Mouse (Mus musculus) hindbrain, postnatal 0 days (tissue): ENCODE data around the gene Plekhg2. TPM values are rescaled to one million over a fixed set of nuclear protein-coding genes. Genes with fewer than 3 reads are reported as not detected.

ENCODE experiments used
- ATAC-seq: fragments of 200-750 bp; cut with Nextera tagmentation; 2 replicates; pipeline ENCODE4 v1.8.0; 2017; ENCODE audit warnings: mild to moderate bottlenecking, moderate TSS enrichment, moderate library complexity
- DNase-seq: peaks from one replicate; pipeline ENCODE4 v3.0.0-alpha.2; 2015; ENCODE audit warnings: low spot score
- H3K27ac ChIP-seq: fragments of 300-500 bp; sonication (generic); 2 replicates; pipeline ENCODE4 v1.5.1; 2014; ENCODE audit warnings: mild to moderate bottlenecking
- H3K27me3 ChIP-seq: fragments of 300-500 bp; sonication (generic); 2 replicates; pipeline ENCODE4 v1.6.1; 2014; ENCODE audit warnings: low read length, mixed read lengths; ENCODE audit not compliant: insufficient read depth
- H3K36me3 ChIP-seq: fragments of 300-500 bp; sonication (generic); 2 replicates; pipeline ENCODE4 v1.6.1; 2014; ENCODE audit warnings: low read length, mixed read lengths; ENCODE audit not compliant: insufficient read depth
- H3K4me1 ChIP-seq: fragments of 300-500 bp; sonication (generic); 2 replicates; pipeline ENCODE4 v1.6.1; 2014; ENCODE audit warnings: antibody characterized with exemption, low read length, mixed read lengths; ENCODE audit not compliant: insufficient read depth
- H3K4me2 ChIP-seq: fragments of 300-500 bp; sonication (generic); 2 replicates; pipeline ENCODE4 v1.6.1; 2014; ENCODE audit warnings: low read depth, mild to moderate bottlenecking, low read length, moderate library complexity, mixed read lengths
- H3K4me3 ChIP-seq: fragments of 300-500 bp; sonication (generic); 2 replicates; pipeline ENCODE4 v1.5.1; 2014; ENCODE audit warnings: low read length
- H3K9ac ChIP-seq: fragments of 300-500 bp; sonication (generic); replicated peaks from 2 replicates; pipeline ENCODE4 v1.6.1; 2014; ENCODE audit warnings: mild to moderate bottlenecking, low read length, moderate library complexity, mixed read lengths
- H3K9me3 ChIP-seq: fragments of 300-500 bp; sonication (generic); 2 replicates; pipeline ENCODE4 v1.6.1; 2016; ENCODE audit warnings: low read length, mixed read lengths
- CTCF ChIP-seq: IDR thresholded peaks from 2 replicates; pipeline ENCODE4 v1.5.1; 2016; ENCODE audit warnings: antibody characterized with exemption, control low read depth, low read depth
- WGBS: fragments of 180-500 bp; shearing (Covaris S2); extraction: QIAGEN DNeasy Blood & Tissue Kit; methylation state at CpG from one replicate; pipeline ENCODE4 v1.1.7; 2014; 5-methylcytosine and 5-hydroxymethylcytosine counted together
- polyA plus RNA-seq: library from polyadenylated mRNA; unstranded; fragments of >200 nt; fragmentation: Nextera tagmentation; extraction: Ambion mirVana; gene quantifications from 2 replicates; pipeline ENCODE4 v1.2.1, GENCODE M21; 2015
- total RNA-seq: library from RNA; depleted of rRNA; stranded (reverse); fragments of >200 nt; gene quantifications from 2 replicates; pipeline ENCODE4 v1.2.3, GENCODE M21; 2014

The Plekhg2 gene
- total and polyA plus RNA-seq, 2 experiments from 2014 or later, result 9.1 to 18.6 TPM

DNA sequence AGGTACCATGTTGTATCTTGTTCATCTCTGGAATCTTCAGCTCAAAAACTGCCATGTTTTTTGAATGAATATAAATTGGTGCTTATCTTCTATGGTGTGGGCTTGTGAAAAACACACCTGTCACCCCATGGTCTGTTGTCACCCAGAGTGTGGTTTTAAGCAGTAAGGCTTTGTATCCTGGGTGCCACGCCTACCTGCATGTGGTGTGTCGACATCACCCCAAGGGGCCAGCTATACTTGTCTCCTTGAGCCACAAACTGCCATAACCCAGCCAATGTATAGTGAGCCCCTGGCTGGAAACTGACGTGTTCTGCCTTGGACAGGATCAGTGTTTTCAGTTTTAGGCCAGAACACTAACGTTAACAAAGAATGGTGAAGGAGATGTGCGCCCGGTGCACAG lies 11.8 kb upstream of the Plekhg2 start:
- no peak overlapping the region for H3K4me3 ChIP-seq
- peaks cover 12% of the 10 kb centered on the region; the same call in 1 of the 2 replicates for H3K36me3 ChIP-seq
- 81% methylated on average over 6 of the region's 6 CpGs for WGBS
- ATAC-seq, result no peak
- H3K27me3 ChIP-seq, result no peaks in the 10 kb centered on the region
- H3K9ac ChIP-seq, result no peak overlapping the region
- H3K27ac ChIP-seq, result no peak overlapping the region
- DNase-seq, result no peak
- no peak for TF ChIP-seq CTCF
- no peaks in the 10 kb centered on the region for H3K4me1 ChIP-seq
- H3K9me3 ChIP-seq, result no peaks in the 10 kb centered on the region
- H3K4me2 ChIP-seq, result no peak overlapping the region

DNA sequence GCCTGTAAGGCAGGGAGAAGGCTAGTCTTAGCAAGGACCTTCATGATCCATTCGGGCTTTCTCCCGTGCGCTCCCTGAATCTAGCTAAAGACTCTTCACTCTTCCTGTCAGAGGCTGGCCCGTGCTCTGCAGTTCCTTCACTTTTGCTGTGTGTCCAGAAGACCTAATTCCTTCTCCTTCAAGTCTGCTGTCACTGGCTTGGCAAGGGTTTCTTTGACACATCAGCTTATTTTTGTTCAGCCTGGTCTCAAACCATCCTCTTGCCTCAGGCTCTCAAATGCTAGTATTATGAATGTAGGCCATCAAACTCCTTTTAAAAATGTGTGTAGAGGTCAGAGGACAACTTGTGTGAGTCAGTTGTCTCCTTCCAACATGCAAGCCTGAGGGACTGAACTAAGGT lies 11.2 kb upstream of the Plekhg2 start:
- TF ChIP-seq CTCF, result no peak
- H3K27ac ChIP-seq, result no peak overlapping the region
- H3K4me1 ChIP-seq, result no peaks in the 10 kb centered on the region
- no peak overlapping the region for H3K4me3 ChIP-seq
- ATAC-seq (no peak), DNase-seq (no peak)
- no peak overlapping the region for H3K9ac ChIP-seq
- WGBS, result 84% methylated on average over 4 of the region's 4 CpGs
- H3K36me3 ChIP-seq, result peaks cover 8% of the 10 kb centered on the region; the same call in 1 of the 2 replicates
- H3K27me3 ChIP-seq, result no peaks in the 10 kb centered on the region
- no peak overlapping the region for H3K4me2 ChIP-seq
- H3K9me3 ChIP-seq, result no peaks in the 10 kb centered on the region

DNA sequence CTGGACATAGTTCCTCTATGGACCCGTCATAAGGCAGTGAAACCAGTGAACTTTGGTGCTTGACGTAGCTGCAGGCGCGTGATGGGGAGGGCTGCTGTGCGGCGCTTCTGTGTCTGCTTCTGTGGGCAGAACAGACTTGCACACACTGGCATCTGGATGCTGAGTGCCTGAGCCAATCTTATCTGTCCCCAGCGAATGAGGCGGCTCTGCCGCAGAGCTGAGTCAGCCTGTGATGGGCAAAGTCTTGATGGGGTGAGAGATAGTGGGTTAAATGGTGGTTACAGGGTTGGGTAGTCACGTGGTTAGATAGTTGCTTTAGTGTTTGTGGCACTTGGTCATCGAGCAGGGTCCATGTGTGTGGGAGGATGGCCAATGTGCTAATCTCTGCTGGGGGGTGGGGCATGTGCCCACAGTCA lies 10.6 kb upstream of the Plekhg2 start:
- no peak for ATAC-seq
- 72% methylated on average over 11 of the region's 11 CpGs for WGBS
- H3K4me2 ChIP-seq, result no peak overlapping the region
- no peak overlapping the region for H3K9ac ChIP-seq
- no peak overlapping the region for H3K4me3 ChIP-seq
- peaks cover 2% of the 10 kb centered on the region; the same call in 1 of the 2 replicates for H3K36me3 ChIP-seq
- no peak for TF ChIP-seq CTCF
- peak; percentile 10 for DNase-seq
- H3K9me3 ChIP-seq, result no peaks in the 10 kb centered on the region
- H3K27me3 ChIP-seq, result no peaks in the 10 kb centered on the region
- peak overlapping the region; percentile 76; the same call in 1 of the 2 replicates for H3K27ac ChIP-seq
- peaks cover 5% of the 10 kb centered on the region for H3K4me1 ChIP-seq

DNA sequence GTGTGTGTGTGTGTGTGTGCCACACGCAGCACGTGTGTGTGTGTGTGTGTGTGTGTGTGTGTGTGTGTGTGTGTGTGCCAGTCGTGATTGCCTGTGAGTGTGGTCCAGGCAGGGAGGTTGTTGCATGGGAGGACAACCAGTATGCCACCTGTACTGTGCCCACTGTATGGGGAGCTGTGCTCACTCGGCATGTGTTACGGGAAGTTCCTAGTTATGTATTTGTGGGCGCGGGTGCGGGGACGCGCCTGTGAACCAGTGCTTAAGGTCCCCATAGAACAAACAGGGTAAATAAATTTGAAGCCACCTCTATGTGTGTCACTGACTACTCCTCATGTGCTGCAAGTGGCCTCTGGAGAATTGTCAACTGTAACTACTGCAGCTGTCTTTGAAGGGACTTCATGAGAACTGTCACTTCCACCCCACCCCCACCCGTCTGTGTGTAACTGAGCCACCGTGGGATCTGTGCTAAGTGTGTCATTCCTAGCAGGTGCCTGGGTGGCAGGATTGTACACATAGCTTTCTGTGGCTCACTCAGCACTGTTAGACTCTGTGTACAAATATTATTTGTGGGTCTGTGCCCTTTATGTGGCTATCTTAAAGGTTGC lies 10.1 kb upstream of the Plekhg2 start:
- no peak for TF ChIP-seq CTCF
- Histone ChIP-seq H3K27ac (peak overlapping the region; percentile 76; the same call in 1 of the 2 replicates), H3K9ac (no peak overlapping the region), H3K27me3 (no peaks in the 10 kb centered on the region), H3K36me3 (no peaks in the 10 kb centered on the region; the same call in 1 of the 2 replicates), H3K4me3 (no peak overlapping the region), H3K9me3 (no peaks in the 10 kb centered on the region), H3K4me2 (peak overlapping the region; percentile 49; the same call in 1 of the 2 replicates), H3K4me1 (peaks cover 7% of the 10 kb centered on the region)
- WGBS, result 54% methylated on average over 12 of the region's 12 CpGs
- DNase-seq, result peak; percentile 17
- ATAC-seq, result no peak

DNA sequence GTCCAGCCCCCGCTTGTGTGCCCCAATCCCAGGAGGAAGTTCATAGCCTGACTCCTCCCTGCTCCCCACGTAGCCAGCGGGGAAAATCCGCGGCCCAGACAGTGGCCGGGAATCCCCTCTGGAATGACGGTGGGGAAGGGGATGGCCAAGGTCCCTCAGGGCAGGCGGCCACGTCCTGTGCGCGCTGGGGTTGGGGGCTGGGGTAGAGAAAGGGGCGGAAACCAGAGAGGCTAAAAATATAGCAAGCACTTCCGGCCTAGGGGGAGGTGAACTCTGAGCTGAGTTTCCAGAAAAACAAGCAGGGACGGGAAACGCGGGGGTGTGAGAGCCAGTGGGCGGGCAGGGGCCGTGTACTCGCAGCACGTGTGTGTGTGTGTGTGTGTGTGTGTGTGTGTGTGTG lies 9.5 kb upstream of the Plekhg2 start:
- DNase-seq (peak; percentile 39), ATAC-seq (peak; percentile 2; the same call in 1 of the 2 replicates)
- no peaks in the 10 kb centered on the region for H3K9me3 ChIP-seq
- H3K27me3 ChIP-seq, result no peaks in the 10 kb centered on the region
- H3K4me1 ChIP-seq, result peaks cover 7% of the 10 kb centered on the region
- no peak overlapping the region; the same call in 1 of the 2 replicates for H3K9ac ChIP-seq
- 6% methylated on average over 20 of the region's 20 CpGs for WGBS
- H3K4me3 ChIP-seq, result peak overlapping the region; percentile 22; the same call in 1 of the 2 replicates
- H3K27ac ChIP-seq, result peak overlapping the region; percentile 76
- TF ChIP-seq CTCF, result no peak
- H3K36me3 ChIP-seq, result no peaks in the 10 kb centered on the region
- peak overlapping the region; percentile 49 for H3K4me2 ChIP-seq

DNA sequence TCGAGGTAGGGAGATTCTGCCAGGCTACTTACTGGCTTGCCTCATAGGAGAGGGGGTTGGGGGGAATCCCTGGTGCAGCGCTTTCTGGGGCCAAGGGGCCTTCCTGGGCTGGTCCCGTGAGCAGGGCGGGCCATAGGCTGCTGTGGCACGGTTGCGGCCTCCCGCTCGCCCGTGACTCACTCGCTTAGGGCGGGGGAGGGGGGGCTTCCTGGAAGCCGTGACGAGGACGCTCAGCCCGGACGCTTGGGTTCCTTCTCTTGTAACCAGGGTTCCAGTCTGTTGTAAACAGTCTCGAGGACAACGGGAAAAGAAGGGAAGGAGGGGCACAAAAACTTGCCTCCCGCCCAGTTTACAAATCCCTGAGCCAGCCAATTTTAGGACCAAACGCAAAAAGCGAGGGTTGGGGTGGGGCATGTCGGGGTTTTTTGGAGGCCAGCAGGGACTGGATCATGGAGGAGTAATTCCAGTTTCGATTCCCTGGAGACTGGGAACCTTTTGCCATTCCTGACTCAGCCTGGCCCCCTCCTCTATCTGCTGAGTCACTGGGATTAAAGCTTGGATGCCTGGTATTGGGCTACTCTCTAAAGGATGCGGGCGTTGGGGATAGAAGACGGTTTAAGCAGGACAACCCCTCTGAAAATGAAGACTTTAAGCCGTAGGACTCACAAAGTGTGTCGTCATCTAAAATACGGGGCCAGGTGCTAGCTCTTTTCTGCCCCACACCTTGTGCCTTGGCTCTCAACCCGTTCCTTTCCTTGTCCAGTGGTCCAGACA lies 8.8 kb upstream of the Plekhg2 start:
- H3K27me3 ChIP-seq, result no peaks in the 10 kb centered on the region
- TF ChIP-seq CTCF, result no peak
- H3K4me2 ChIP-seq, result peak overlapping the region; percentile 49
- peak; percentile 49 for DNase-seq
- H3K4me3 ChIP-seq, result no peak overlapping the region
- H3K9me3 ChIP-seq, result no peaks in the 10 kb centered on the region
- H3K36me3 ChIP-seq, result no peaks in the 10 kb centered on the region
- ATAC-seq, result peak; percentile 39; the same call in 1 of the 2 replicates
- 11% methylated on average over 30 of the region's 30 CpGs for WGBS
- peaks cover 10% of the 10 kb centered on the region for H3K4me1 ChIP-seq
- peak overlapping the region; percentile 76 for H3K27ac ChIP-seq
- peak overlapping the region; percentile 21; the same call in 1 of the 2 replicates for H3K9ac ChIP-seq
